Mouse (Mus musculus) megakaryocyte, embryonic 14.5 days (primary cell): ENCODE results near the gene Neurod2.

Experiments
- FLI1 ChIP-seq: IDR thresholded peaks from 2 replicates; pipeline ENCODE4 v1.6.1; 2012; ENCODE audit warnings: low read length, inconsistent platforms, mixed read lengths
- GATA1 ChIP-seq: IDR thresholded peaks from 3 replicates; pipeline ENCODE4 v1.6.1; 2012; ENCODE audit warnings: mixed read lengths, low read length, inconsistent platforms, borderline replicate concordance

- no peak for TF ChIP-seq GATA1
- TF ChIP-seq FLI1 = no peak
Measured at GRCm38 (mm10) chr11:98284230-98284629, 45.2 kb downstream of the Neurod2 start.
